Mouse (Mus musculus) erythroblast, adult 5-6 weeks (primary cell): Measurements from ENCODE around the gene Brdt. TPM values are rescaled to one million over a fixed set of nuclear protein-coding genes. Genes with fewer than 3 reads are reported as not detected.

ENCODE experiments used
- ATAC-seq: replicated peaks from 2 replicates; pipeline ENCODE4 v1.8.0; 2016; ENCODE audit warnings: moderate number of reproducible peaks, mild to moderate bottlenecking, moderate TSS enrichment, inconsistent platforms; ENCODE audit not compliant: poor library complexity, low FRiP score, severe bottlenecking
- total RNA-seq, 2 experiments: library from RNA; stranded (forward) in 1 of 2; stranded (reverse) in 1 of 2; fragments of 150-400 nt in 1 of 2; fragments of 200-764, 138-1000 nt in 1 of 2; gene quantifications; 2 replicates each; pipeline versions ENCODE4 v1.2.3 to v1.2.4; 2015 to 2017; ENCODE audit warnings: low replicate concordance in 2 of 2

The Brdt gene
- total RNA-seq, 2 experiments from 2014 or later: not detected

- no peak for ATAC-seq
These were observed 73.2 kb downstream of the Brdt start for GRCm38 (mm10) chr5:107403947-107404684.

GRCm38 (mm10) chr5:107405361-107405760 is 74.4 kb downstream of the Brdt start:
- ATAC-seq: no peak

GRCm38 (mm10) chr5:107410305-107410704 is 79.3 kb downstream of the Brdt start:
- no peak for ATAC-seq

GRCm38 (mm10) chr5:107411326-107411725 is 80.4 kb downstream of the Brdt start:
- ATAC-seq: no peak

GRCm38 (mm10) chr5:107412285-107412684 is 81.3 kb downstream of the Brdt start:
- no peak for ATAC-seq

GRCm38 (mm10) chr5:107415098-107415497 is 84.1 kb downstream of the Brdt start:
- no peak for ATAC-seq

- ATAC-seq: no peak
These were observed 90.7 kb downstream of the Brdt start for GRCm38 (mm10) chr5:107421676-107422075.

GRCm38 (mm10) chr5:107431249-107431648 is 100.3 kb downstream of the Brdt start, which contains the start of gene Lpcat2b:
TSS of gene Lpcat2b (plus strand) at chr5:107431549.
- no peak for ATAC-seq

GRCm38 (mm10) chr5:107434001-107434400 is 103.0 kb downstream of the Brdt start:
- ATAC-seq: no peak

- no peak for ATAC-seq
These were observed 105.2 kb downstream of the Brdt start for GRCm38 (mm10) chr5:107436185-107436584.

Other genes with a start within 250 kb of the Brdt start
- 1.5 and 1.9 TPM in 2 replicates for gene Tgfbr3, start 41.5 kb upstream of the Brdt start, total RNA-seq (2015; ENCODE audit: low replicate concordance)
- 2.2 and 2.6 TPM in 2 replicates for gene Tgfbr3, start 41.5 kb upstream of the Brdt start, total RNA-seq (2017; ENCODE audit: low replicate concordance)
- not detected in 2 replicates for gene Ephx4, start 71.6 kb downstream of the Brdt start, total RNA-seq (2015; ENCODE audit: low replicate concordance)
- not detected in 2 replicates for gene Ephx4, start 71.6 kb downstream of the Brdt start, total RNA-seq (2017; ENCODE audit: low replicate concordance)
- not detected in 2 replicates for gene Lpcat2b, start 100.4 kb downstream of the Brdt start, total RNA-seq (2015; ENCODE audit: low replicate concordance)
- not detected in 2 replicates for gene Lpcat2b, start 100.4 kb downstream of the Brdt start, total RNA-seq (2017; ENCODE audit: low replicate concordance)
- gene Btbd8, start 106.8 kb downstream of the Brdt start, total RNA-seq (2015; ENCODE audit: low replicate concordance): 1.9 and 3.1 TPM in 2 replicates
- 5.9 and 6.1 TPM in 2 replicates for gene Btbd8, start 106.8 kb downstream of the Brdt start, total RNA-seq (2017; ENCODE audit: low replicate concordance)
- gene Gm42669, start 176.5 kb downstream of the Brdt start, total RNA-seq (2015; ENCODE audit: low replicate concordance): 0.63 TPM in 1 of 2 replicates, not detected in the other
- gene Gm42669, start 176.5 kb downstream of the Brdt start, total RNA-seq (2017; ENCODE audit: low replicate concordance): 0.34 and 1.5 TPM in 2 replicates
- gene 1700028K03Rik, start 203.6 kb downstream of the Brdt start, total RNA-seq (2015; ENCODE audit: low replicate concordance): not detected in 2 replicates
- gene 1700028K03Rik, start 203.6 kb downstream of the Brdt start, total RNA-seq (2017; ENCODE audit: low replicate concordance): 0.17 TPM in 1 of 2 replicates, not detected in the other